Mouse (Mus musculus): ENCODE measurements around the gene Rpap3. TPM values are rescaled to one million over a fixed set of nuclear protein-coding genes. Genes with fewer than 3 reads are reported as not detected.

Rpap3 gene
- total RNA-seq (2014; fragmentation: Nextera tagmentation) = 28.7 and 37.9 TPM in 2 replicates
- total RNA-seq (2017) = 43.5 and 48.6 TPM in 2 replicates

DNA sequence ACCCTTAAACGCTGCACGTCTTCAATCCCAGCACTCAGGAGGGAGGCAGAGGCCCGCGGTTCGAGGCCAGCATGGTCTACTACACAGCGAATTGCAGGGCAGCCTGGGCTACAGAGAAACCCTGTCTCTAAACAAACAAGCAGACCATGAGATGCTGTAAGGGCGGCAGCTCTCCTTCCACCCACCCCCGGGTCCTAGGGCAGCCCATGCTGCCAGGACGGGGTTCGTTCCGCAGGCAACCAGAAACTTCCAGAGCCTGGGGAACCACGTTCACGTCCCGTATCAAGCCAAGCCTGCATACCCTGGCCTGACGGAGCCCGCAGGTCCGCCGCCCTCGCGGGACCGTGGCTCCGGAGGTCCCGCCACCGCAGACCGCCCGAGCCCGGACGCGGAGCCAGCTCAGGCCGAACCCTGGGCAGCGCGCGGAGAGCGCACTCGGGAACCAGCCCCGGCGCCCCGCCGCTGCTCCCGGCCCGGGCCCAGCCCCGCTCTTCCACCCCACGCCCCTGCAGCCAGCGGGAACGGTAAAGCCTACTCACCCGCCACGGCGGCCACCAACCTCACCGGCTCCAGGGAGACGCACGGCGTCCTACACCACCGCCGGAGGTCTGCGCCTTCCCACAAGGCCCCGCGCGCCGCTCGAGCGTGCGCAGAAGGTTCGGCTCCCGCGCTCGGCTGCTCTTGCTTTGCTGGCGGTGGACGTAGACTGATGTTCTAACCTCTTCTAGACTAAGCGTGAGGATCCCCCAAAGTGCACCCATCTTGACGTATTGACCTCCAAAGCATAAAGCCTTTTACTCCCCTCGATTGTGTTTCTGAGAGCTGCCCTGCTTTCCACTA, at the start of gene Rpap3:
TSS of gene Rpap3 (minus strand) at position 615 of the 840 bp plus-strand sequence.
- ATAC-seq (replicated peaks; ENCODE audit: low FRiP score, low TSS enrichment, poor library complexity, severe bottlenecking) = peak; percentile 93

DNA sequence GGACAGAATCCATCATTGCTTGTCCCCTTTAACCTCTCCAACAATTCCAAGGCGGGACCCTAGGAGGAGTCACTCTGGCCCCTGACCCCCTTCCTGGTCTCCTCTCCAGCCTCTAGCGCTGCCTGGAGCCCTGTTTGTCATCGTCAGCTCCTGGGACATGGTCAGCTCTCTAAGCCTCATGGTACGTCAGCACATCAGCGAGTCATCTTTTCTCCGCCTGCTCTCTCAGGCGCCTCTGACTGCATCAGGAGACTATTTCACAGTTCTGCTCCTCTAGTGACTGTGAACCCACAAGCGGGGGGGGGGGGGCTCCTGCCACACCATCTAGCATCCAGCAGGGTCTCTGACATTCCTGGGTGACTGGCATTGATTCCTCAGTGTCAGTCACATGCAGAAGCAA, 49.7 kb upstream of the Rpap3 start:
- ATAC-seq (replicated peaks; ENCODE audit: low FRiP score, low TSS enrichment, poor library complexity, severe bottlenecking) = no peak

DNA sequence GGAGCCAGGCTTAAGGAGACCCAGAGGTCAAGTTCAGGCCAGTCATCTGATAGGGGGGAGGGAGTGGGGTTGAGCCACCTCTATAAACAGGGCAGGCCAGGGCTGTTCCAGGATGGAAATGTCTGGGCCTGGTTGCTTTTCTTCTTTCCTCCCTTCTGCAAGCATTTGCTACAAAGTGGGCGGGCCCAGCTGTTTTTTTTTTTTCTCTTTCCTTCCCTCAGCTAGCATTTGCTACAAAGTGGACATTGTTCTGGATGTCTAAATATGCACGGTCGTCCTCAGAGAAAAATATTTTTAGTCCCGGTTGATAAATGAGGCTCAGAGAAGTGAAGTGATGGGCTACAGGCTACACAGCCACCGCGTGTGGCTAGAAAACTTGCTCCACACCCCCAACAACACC, 48.9 kb upstream of the Rpap3 start:
- ATAC-seq (replicated peaks; ENCODE audit: low FRiP score, low TSS enrichment, poor library complexity, severe bottlenecking) = no peak

DNA sequence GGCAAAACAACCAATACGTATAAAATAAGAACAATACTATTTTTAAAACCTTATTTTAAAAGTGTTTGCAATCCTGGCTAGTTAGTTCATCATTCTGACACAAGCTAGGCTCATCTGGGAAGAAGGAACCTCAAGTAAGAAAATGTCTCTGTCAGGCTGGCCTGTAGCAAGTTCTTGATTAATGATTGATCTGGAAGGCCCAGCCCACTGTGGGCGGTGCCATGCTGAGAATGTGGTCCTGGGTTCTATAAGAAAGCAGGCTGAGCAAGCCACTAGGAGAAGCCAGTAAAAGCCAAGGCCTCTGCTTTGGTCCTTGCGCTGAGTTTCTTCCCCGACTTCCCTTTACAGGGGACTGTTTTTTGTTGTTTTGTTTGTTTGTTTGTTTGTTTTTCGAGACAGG, 46.9 kb upstream of the Rpap3 start:
- no peak for ATAC-seq (replicated peaks; ENCODE audit: low FRiP score, low TSS enrichment, poor library complexity, severe bottlenecking)

DNA sequence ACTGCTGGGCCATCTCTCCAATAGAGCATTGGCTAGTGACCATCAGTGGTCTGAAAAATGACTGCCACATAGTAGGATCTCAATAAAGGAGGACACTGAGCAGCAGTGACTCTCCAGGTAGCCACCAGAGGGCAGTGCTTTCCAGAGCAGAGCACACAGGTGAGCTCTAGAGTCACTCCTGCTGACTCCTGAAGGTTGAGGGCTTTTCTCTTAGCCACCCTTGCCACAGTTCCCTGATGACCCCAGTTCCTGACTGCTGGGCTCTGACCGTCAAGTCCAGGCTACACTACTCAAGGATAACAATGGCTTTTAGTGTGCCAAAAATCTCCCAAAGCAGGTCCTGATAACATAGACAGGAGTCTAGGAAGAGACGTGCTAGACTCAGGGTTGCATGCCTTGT, 46.1 kb upstream of the Rpap3 start:
- ATAC-seq (replicated peaks; ENCODE audit: low FRiP score, low TSS enrichment, poor library complexity, severe bottlenecking) = no peak

DNA sequence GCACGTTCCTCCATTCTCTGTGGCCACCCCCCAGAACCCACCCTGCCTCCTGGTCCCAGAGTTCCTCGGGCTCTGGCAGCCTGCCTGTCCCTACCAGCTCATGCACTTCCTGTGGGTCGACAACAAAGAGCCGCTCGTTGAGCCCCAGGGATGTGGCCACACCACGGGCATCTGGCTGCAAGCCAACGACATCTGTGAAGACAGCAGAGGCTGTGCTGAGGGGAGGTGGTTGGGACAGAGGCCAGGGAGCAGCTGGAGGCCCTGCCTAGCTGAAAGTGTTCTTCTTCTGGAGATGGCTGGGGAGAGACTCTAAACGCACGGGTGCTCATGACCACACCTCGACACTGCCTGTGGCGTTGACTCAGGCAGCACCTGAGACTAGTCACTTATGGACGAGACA, 45.1 kb upstream of the Rpap3 start:
- ATAC-seq (replicated peaks; ENCODE audit: low FRiP score, low TSS enrichment, poor library complexity, severe bottlenecking) = peak; percentile 50

DNA sequence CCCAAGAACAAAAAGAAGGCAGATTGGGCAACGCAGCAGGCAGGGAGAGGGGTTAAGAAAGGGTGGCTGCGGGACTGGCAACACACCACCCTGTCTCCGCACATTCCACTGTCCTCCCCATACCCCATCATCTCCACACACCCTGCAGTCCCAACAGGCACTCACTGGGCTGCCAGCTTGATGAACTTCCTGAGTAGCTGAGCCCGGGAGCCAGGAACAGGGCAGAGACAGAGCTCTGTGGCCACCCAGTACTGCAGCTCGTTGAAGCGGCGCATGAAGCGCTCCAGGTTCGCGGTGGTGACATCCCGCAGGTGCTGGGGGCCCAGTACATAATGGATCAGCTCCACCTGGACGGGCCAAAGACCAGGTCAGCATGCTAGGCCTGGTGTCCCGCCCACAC, 44.2 kb upstream of the Rpap3 start:
- no peak for ATAC-seq (replicated peaks; ENCODE audit: low FRiP score, low TSS enrichment, poor library complexity, severe bottlenecking)

DNA sequence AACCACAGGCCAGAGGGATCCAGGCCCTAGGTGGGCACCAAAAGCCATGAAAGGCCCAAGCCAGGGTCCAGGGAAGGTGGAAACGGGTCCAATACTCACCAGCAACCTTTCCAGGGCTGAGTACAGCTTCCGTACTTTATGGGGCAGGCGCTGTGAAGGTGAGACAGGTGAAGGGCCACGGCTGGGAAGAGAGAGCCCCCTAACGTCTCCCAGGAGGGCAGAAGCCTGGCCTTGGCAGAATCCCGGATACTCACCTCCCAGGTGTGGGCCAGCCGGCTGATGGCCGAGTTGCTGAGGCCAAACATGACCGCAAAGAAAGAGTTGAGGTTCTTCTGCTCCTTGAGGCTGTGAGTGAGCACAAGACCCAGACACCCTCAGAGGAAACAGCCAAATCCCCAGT, 43.8 kb upstream of the Rpap3 start:
- no peak for ATAC-seq (replicated peaks; ENCODE audit: low FRiP score, low TSS enrichment, poor library complexity, severe bottlenecking)

DNA sequence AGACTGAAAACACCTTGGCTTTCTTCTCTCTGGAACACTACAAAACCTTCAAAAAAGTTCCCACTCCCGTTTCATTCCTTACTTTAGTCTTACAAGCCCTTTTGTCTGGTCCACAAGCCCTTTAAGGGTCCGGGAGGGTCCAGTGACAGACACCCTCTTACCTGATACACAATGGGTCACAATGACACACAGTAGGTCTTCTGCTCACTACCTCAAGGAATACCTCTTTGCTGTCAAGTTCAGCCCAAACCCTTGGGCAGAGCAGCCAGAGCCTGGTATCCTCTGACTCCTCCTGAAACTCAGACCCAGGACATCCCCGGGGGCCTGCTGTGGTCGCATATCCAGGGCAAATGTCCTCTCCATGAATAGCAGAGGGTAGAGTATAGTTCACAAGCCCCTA, 43.3 kb upstream of the Rpap3 start:
- ATAC-seq (replicated peaks; ENCODE audit: low FRiP score, low TSS enrichment, poor library complexity, severe bottlenecking) = no peak

DNA sequence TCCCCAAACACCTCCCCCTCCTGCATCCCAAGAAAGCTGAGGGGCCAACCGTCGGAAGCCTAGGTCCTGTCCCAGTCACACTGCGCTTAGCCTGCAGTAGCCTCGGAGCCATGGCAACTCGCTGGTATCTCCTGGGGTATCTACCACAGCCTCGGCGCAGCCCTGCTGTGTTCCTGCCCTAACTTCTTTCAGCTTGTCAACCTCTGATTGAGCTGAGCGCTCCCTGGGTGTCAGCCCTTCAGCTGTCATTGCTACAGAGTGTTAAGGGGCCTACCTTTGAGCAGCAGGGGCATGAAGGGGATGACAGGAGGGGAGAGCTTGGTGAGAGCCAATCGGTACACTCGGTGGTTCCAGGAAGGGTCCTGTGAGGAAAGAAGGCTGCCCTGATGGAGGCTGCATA, 42.7 kb upstream of the Rpap3 start:
- peak; percentile 72 for ATAC-seq (replicated peaks; ENCODE audit: low FRiP score, low TSS enrichment, poor library complexity, severe bottlenecking)

DNA sequence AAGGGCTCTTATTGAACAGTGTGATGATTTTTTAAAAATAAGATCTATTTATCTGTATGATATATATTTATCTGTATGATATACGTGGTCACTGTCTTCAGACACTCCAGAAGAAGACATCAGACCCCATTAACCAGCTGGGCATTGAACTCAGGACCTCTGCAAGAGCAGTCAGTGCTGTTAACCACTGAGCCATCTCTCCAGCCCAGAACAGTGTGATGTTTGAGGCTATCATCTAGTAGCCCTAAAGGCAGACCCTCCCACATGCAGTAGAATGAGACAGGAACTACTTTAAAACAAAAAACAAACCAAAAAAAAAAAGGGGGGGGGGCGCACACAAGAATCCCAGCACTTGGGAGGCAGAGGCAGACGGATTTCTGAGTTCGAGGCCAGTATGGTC, 41.9 kb upstream of the Rpap3 start:
- no peak for ATAC-seq (replicated peaks; ENCODE audit: low FRiP score, low TSS enrichment, poor library complexity, severe bottlenecking)

DNA sequence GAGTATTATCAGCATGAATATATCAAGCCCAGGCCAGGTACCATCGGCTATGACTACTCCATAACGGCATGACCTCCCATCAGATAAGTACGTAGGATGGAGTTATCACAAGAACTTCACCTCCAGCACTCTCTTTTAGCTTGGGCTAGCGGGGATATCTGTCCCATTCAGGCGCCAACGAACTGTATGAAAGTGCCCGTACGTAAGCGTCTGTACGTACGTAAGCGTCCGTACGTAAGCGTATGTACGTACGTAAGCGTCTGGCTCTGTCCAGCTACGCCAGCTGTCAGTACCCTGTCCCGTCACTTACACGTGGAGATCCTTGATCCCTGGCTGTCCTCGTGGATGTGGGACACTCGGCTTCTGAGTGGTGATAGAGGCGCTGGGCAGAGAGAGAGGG, 41.1 kb upstream of the Rpap3 start:
- ATAC-seq (replicated peaks; ENCODE audit: low FRiP score, low TSS enrichment, poor library complexity, severe bottlenecking) = peak; percentile 35

DNA sequence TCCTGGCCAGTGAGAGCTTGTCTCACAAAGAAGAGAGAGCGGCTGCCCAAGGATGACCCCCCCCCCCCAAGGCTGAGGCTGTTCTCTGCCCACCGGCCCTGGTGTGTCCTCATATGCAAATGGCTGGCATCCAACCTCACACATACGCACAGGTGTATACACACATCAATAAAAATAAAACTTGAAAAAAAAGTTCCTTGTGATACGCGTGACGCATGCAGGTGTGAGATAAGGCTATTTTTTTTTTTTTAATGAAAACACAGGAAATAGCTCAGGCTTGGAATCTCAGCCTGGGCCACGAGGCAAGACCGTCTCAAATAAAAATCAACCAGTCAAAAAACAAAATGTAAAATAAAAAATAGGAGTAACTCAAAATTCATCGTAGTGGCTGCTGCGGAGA, 40.7 kb upstream of the Rpap3 start:
- no peak for ATAC-seq (replicated peaks; ENCODE audit: low FRiP score, low TSS enrichment, poor library complexity, severe bottlenecking)

DNA sequence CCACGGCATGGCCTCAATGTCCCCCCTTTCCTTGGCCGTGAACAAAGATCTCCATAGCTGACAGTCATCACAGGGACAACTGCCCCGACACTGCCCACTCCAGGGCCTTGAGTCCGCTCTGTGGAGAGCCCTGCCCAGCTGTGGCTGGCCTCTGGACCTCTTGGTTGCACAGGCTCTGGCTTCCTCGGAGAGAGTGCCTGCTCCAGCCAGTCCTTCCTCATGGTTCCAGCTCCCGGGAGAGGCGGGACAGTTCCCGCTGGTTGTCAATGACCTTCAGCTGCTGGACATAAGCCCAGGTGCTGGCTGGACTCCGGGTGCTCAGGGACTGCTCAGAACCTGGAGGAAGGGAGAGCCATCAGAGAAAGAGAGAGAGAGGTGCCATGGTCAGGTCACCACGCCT, 39.7 kb upstream of the Rpap3 start:
- no peak for ATAC-seq (replicated peaks; ENCODE audit: low FRiP score, low TSS enrichment, poor library complexity, severe bottlenecking)

DNA sequence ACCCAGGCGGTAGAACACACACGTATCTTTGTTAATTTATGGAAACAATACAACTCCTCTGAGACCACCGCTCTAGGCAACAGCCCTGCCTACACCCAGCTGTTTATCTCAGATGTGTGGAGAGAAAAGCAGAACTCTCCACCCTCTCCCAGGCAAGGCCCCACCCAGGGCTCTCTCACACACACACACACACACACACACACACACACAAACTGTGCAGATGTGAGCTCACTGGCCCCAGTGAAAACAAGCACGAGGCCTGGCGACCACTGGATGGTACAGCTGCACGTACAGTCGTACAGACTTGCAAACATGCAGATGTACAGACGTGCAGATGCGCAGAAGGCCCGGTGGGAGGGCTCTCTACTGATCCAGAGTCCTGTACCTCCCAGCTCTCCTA, 39.3 kb upstream of the Rpap3 start:
- ATAC-seq (replicated peaks; ENCODE audit: low FRiP score, low TSS enrichment, poor library complexity, severe bottlenecking) = peak; percentile 51

DNA sequence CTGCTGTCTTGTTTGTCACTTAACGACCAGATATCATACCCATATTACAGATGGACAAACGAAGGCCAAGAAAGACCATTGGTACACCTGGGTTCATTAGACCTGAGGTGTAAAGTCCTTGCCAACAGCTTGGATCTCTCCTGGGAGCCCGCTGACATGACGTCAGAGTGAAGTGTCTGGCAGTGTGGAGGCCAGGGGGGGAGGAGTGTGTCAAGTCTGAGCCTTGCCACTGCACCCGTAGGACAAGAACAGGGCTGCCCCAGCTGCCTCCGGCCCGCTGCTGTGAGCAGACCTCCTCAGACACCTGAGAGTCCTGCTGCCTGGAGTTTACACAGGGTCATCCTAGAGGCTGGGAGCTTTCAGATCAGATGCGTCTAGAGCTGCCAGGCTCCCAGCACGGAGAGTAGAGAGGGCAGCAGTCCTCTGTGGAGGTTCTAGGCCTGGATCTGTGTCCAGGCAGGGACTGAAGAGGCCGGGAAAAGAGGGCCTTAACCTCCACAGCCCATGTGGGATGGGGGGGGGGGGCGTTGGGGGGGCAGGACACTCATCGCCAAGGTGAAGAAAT, 38.4 kb upstream of the Rpap3 start:
- ATAC-seq (replicated peaks; ENCODE audit: low FRiP score, low TSS enrichment, poor library complexity, severe bottlenecking) = no peak

DNA sequence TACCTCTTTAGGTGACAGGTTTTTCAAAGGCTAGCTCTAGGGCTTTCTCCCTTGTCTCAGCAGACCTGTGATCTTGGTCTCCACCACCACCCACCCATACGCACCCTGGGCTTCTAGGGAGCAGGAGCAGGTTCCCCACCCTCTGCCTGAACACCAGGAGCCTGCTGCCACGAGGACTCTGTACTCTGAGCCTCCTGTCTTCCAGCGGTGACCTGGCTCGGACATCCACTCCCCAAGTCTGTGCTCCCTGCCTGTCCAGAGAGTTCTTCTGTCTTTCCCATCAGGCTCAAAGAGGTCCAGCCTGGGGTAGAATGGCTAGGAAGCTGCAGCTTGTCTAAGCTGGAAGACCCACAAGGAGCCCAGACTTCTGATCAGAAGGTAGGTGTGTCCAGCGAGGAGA, 37.6 kb upstream of the Rpap3 start:
- no peak for ATAC-seq (replicated peaks; ENCODE audit: low FRiP score, low TSS enrichment, poor library complexity, severe bottlenecking)

DNA sequence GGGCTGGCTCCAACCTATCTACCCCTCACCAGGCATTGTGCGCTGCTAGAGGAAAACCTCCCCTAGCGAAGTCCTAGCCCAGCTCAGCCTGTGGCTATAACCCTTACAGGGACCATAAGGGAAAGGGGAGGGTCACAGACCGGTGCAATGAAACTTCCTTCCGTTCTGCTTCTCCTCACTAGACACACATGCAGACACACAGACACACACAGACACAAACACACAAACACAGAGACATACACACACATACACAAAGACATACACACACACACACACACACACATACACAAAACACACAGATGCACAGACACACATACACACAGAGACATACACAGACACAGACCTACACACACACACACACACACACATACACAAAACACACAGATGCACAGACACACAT, 37.0 kb upstream of the Rpap3 start:
- no peak for ATAC-seq (replicated peaks; ENCODE audit: low FRiP score, low TSS enrichment, poor library complexity, severe bottlenecking)

DNA sequence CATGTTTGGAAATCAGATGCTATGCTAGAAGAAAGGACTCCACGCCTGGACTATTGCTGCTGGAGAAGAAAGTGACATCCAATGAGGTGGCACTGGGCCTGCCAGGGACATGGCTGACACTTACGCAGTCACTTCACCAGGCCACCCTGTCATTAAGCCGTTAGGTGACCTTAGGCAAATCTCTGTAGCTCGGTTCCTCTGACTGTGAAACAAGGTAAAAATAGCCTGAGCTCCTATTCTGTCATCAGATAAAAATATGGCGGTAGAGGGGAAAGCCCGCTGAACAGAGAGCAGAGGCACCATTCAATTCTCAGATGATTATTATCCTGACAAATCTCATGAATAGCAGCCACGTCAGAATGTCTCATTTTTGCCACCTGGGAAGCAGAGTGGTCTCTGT, 36.4 kb upstream of the Rpap3 start:
- no peak for ATAC-seq (replicated peaks; ENCODE audit: low FRiP score, low TSS enrichment, poor library complexity, severe bottlenecking)

DNA sequence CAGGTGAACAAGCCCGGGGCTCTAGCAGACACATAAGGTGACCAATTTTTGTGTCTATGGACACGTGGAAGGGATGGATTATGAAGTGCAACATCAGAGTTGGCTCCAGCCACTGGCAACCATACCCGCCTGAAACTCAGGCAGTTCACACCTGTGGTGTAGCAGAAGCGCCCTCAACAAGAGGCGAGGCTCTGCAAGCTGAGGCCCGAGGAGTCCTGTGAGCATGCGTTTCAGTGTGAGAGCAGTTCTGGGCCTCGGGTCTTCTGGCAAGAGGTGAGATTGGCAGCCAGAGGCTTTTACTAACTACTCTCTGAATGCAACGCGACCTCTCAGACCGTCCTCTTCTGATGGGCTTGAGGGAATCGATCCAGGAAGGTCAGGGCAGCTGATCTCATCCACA, 36.0 kb upstream of the Rpap3 start:
- no peak for ATAC-seq (replicated peaks; ENCODE audit: low FRiP score, low TSS enrichment, poor library complexity, severe bottlenecking)

DNA sequence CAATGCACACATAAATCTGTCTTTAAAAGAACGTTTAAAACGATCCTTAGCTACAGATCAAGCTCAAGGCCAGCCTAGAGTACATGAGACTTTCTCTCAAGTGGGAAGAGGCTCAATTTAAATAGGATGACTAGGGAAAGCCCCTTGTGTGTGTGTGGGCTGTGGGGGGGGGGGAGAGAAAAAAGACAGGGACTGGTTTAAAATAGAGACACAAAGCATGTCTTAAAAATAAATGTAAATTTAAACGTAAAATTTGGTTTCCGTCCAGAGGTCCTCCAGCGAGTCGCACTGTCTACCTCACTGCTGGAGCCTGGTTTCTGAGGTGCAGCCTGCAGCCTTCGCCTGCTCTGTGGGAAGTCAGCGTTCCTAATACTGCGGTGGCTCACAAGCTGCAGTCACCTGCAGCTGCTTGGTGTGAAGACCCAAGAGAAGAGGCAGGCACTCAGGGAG, 34.7 kb upstream of the Rpap3 start:
- ATAC-seq (replicated peaks; ENCODE audit: low FRiP score, low TSS enrichment, poor library complexity, severe bottlenecking) = no peak
